Mouse (Mus musculus) megakaryocyte, embryonic 14.5 days (primary cell): ENCODE data around the gene Arhgef18. TPM values are rescaled to one million over a fixed set of nuclear protein-coding genes. Genes with fewer than 3 reads are reported as not detected.
A peak's percentile ranks its signal among the peaks of the same experiment; 100 is the strongest.

ENCODE experiments used
- H3K27me3 ChIP-seq: replicated peaks from 2 replicates; pipeline ENCODE3; 2012; ENCODE audit warnings: inconsistent platforms
- H3K36me3 ChIP-seq: replicated peaks from 2 replicates; pipeline ENCODE3; 2012; ENCODE audit warnings: low read length, inconsistent platforms, mixed read lengths
- H3K4me1 ChIP-seq: 2 replicates; pipeline ENCODE4 v1.6.1; 2012; ENCODE audit warnings: inconsistent platforms
- H3K4me3 ChIP-seq: replicated peaks from 2 replicates; pipeline ENCODE3; 2012; ENCODE audit warnings: moderate library complexity, mild to moderate bottlenecking, inconsistent platforms
- H3K9me3 ChIP-seq: 2 replicates; pipeline ENCODE4 v1.6.1; 2012; ENCODE audit warnings: inconsistent platforms
- FLI1 ChIP-seq: IDR thresholded peaks from 2 replicates; pipeline ENCODE4 v1.6.1; 2012; ENCODE audit warnings: low read length, inconsistent platforms, mixed read lengths
- GATA1 ChIP-seq: IDR thresholded peaks from 3 replicates; pipeline ENCODE4 v1.6.1; 2012; ENCODE audit warnings: mixed read lengths, low read length, inconsistent platforms, borderline replicate concordance
- polyA plus RNA-seq: library from polyadenylated mRNA; stranded (reverse); fragments of >175 nt; gene quantifications from 2 replicates; pipeline ENCODE4 v1.2.3, GENCODE M21; 2012; ENCODE audit warnings: low replicate concordance; ENCODE audit not compliant: insufficient read depth

The Arhgef18 gene
- polyA plus RNA-seq, 1 experiment = 16.0 TPM

DNA sequence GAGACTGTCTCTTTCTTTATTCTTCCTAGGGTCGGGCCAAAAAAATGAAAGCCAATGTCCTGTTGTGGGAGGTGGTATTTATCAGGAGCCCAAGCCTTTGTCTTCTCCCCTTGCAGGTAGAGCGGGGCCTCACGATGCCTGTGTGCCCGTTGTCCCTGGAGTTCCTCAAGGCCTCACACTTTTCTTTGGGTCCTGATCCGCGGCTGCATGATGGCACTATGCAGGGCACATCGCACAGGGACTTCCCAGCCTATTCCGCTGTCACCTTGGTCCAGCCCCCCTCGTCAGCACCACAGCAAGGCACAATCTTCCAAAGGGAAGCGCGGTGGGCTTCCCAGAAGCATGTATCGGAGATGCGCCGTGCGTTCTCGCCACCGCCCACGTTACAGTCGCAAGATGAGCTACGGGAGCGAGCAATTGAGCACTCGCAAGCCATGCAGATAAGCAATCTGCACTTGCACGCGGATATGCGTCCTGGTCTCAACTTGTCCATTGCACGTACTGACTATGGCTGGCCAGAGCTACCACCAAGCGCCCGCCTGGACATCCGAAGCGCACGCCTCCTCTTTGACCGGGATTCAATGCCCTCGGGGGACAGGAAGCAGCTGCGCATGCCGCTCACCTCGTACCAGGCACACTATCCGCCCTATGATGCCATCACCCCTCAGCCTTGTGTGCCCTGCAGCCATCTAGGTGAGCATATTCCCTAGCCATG is 83.1 kb downstream of the Arhgef18 start:
- H3K9me3 ChIP-seq = no peaks in the 10 kb centered on the region
- H3K4me3 ChIP-seq = peak overlapping the region; percentile 82
- H3K4me1 ChIP-seq = peaks cover 14% of the 10 kb centered on the region
- TF ChIP-seq FLI1 (no peak), GATA1 (no peak)
- H3K27me3 ChIP-seq = peaks cover 35% of the 10 kb centered on the region
- H3K36me3 ChIP-seq = no peaks in the 10 kb centered on the region

DNA sequence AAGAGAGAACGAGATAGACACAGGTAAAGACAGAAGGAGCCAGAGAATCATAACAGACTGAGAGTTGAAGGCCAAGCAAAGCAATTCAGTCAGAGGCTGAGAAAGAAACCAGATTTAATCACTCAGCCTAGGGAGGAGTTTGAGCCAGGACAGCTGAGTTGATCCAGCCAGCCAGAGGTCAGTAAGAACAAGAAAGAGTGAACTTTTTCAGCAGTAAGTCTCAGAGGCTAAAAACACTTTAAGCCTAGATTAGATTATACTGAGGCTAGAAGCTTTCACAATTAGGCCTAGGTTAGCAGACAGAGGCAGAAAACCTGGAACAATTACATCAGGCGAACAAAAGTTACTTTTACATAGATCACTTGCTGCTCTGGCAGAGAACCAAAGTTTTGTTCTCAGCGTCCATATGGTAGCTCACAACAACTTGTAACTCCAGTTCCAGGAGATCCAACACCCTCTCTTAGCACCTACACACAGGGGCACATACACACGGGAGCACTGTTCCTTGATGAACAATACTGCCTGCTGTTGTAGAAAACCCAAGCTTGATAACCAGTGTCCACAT is 87.5 kb downstream of the Arhgef18 start:
- Histone ChIP-seq H3K9me3 (no peaks in the 10 kb centered on the region), H3K4me1 (peaks cover 38% of the 10 kb centered on the region), H3K27me3 (peaks cover 34% of the 10 kb centered on the region), H3K4me3 (no peak overlapping the region), H3K36me3 (no peaks in the 10 kb centered on the region)
- no peak for TF ChIP-seq GATA1

- Histone ChIP-seq H3K4me1 (peaks cover 33% of the 10 kb centered on the region), H3K4me3 (peak overlapping the region; percentile 50)
- TF ChIP-seq FLI1 (no peak), GATA1 (no peak)
Measured at GRCm38 (mm10) chr8:3481605-3482004, 88.8 kb downstream of the Arhgef18 start.

DNA sequence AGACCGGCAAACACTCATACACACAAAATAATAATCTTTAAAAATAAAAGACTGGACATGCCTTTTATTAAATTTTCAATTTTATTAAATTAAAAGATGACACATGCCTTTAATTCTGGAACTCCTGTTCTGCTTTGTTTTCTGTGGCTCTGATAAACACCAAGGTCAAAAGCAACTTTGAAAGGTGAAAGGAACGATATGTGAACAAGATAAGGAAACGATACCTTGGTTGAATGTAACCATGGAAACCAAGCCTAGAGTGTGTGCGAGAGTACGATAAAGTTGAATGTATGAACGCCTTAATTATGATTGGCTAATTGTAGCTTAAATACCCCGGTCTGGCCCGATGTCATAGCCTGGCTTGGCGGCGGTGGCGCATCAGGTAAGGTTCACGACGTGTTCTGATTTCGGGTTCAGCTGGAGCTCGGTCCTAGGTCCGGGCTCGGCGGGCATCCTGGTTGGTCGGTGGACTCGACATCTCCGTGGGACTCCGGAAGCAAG is 89.5 kb downstream of the Arhgef18 start:
- peaks cover 32% of the 10 kb centered on the region for H3K4me1 ChIP-seq
- H3K9me3 ChIP-seq = no peaks in the 10 kb centered on the region
- no peaks in the 10 kb centered on the region for H3K36me3 ChIP-seq
- H3K27me3 ChIP-seq = peaks cover 27% of the 10 kb centered on the region
- TF ChIP-seq FLI1 = no peak
- TF ChIP-seq GATA1 = no peak
- no peak overlapping the region for H3K4me3 ChIP-seq

More at GRCm38 (mm10) chr8:3481605-3482004, 88.8 kb downstream of the Arhgef18 start:
- peaks cover 24% of the 10 kb centered on the region for H3K27me3 ChIP-seq
- no peaks in the 10 kb centered on the region for H3K36me3 ChIP-seq
- no peaks in the 10 kb centered on the region for H3K9me3 ChIP-seq

GRCm38 (mm10) chr8:3483546-3483945 is 90.7 kb downstream of the Arhgef18 start:
- Histone ChIP-seq H3K27me3 (peaks cover 16% of the 10 kb centered on the region), H3K36me3 (no peaks in the 10 kb centered on the region), H3K4me3 (no peak overlapping the region), H3K4me1 (peaks cover 28% of the 10 kb centered on the region), H3K9me3 (no peaks in the 10 kb centered on the region)
- TF ChIP-seq FLI1 (no peak), GATA1 (no peak)

DNA sequence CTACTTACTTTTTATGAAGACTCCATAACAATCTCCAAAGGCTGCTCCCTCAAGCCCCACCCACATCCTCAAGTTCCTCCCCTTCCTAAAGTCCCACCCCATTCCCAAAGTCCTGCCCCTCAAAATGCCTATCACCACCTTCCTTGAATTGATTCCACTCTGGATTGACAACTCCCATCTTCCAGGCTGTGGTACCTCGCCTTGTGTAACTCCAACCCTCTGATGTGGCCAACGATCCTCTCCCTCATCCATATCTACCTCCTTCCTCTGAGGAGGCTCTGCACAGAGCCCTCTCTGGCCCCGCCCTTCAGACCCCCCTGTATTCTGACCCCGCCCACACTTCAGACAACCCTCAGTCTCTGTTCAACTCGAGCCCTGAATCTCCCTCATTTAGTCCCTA is 92.4 kb downstream of the Arhgef18 start:
- peaks cover 28% of the 10 kb centered on the region for H3K4me1 ChIP-seq
- no peaks in the 10 kb centered on the region for H3K9me3 ChIP-seq
- H3K27me3 ChIP-seq = peaks cover 7% of the 10 kb centered on the region
- H3K4me3 ChIP-seq = no peak overlapping the region
- TF ChIP-seq GATA1 (no peak), FLI1 (no peak)
- no peaks in the 10 kb centered on the region for H3K36me3 ChIP-seq

DNA sequence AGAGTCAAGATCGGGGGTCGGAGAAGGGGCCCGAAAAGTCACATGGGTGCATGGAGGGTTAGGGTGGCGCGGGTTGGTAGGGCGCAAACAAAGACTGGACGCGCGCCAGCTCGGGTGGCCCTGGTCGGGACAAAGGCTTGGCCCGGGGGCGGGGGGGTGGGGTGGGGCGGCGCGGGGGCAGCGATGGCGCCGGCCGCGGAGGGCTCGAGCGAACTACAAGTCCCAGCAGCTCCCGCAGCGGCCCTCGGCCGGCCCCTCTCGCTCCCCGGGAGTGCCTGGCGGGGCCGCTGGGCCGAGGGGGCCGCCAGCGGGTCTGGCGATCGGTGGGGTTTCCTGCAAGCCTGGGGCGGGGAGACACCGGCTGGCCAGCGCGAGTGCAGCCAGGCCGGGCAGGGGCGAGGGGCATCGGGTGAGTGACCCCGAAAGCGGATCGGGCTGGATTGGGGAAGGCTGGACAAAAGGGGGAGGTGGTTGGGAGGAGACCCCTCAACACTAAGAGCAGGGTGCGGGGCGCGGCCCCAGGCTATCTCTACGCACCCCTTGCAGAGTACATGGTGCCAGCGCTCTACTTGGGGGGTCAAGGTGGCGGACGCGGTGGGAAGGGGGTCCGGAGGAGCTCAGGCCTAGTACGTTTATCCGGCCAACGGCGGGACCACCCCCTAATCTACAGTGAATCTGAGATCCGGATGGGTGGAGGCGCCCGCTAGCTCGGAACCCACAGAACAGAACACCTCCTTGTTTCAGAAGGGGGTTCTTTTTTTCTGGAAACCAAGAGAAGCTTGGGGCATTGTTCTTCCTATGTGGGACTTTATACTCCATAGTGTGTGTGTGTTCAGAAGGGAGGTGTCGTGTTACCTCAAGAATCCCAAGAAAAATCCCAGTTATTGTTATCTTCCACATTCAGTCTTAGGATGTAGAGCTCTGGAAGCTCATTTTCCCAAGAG is 100.4 kb downstream of the Arhgef18 start, which contains the start of gene Zfp358:
Gene Zfp358, plus strand, starts transcription at position 238 of the 944 bp plus-strand sequence.
- H3K4me1 ChIP-seq = peaks cover 26% of the 10 kb centered on the region
- peaks cover 29% of the 10 kb centered on the region for H3K36me3 ChIP-seq
- H3K4me3 ChIP-seq = peak within 1 kb of the TSS; percentile 98
- H3K27me3 ChIP-seq = no peaks in the 10 kb centered on the region
- TF ChIP-seq FLI1 (no peak), GATA1 (no peak)
- H3K9me3 ChIP-seq = peaks cover 7% of the 10 kb centered on the region

- peaks cover 7% of the 10 kb centered on the region for H3K9me3 ChIP-seq
- H3K36me3 ChIP-seq = peaks cover 29% of the 10 kb centered on the region
- peak overlapping the region; percentile 98 for H3K4me3 ChIP-seq
- peaks cover 27% of the 10 kb centered on the region for H3K4me1 ChIP-seq
- H3K27me3 ChIP-seq = no peaks in the 10 kb centered on the region
- TF ChIP-seq GATA1 (no peak), FLI1 (no peak)
Measured at GRCm38 (mm10) chr8:3493845-3494208, 101.0 kb downstream of the Arhgef18 start.

DNA sequence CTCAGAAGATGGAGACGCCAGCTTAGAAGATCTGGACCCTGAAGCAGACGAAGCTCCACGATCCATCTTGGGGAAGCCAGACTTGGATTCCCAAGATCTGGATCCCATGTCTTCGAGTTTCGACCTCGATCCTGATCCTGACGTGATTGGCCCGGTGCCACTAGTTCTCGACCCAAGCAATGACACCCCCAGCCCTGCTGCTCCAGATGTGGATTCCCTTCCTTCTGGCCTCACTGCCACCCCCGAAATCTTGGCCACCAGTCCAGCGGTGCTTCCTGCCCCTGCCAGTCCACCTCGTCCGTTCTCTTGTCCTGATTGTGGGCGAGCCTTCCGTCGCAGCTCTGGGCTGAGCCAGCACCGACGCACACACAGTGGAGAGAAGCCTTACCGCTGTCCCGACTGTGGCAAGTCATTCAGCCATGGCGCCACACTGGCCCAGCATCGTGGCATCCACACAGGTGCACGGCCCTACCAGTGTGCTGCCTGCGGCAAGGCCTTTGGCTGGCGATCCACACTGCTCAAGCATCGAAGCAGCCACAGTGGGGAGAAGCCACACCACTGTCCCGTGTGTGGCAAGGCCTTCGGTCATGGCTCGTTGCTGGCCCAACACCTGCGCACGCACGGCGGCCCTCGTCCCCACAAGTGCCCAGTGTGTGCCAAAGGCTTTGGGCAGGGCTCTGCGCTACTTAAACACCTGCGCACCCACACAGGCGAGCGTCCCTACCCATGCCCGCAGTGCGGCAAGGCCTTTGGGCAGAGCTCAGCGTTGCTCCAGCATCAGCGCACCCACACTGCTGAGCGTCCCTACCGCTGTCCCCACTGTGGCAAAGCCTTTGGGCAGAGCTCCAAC is 103.0 kb downstream of the Arhgef18 start:
- no peak for TF ChIP-seq FLI1
- TF ChIP-seq GATA1 = no peak
- no peaks in the 10 kb centered on the region for H3K27me3 ChIP-seq
- peaks cover 35% of the 10 kb centered on the region for H3K4me1 ChIP-seq
- H3K9me3 ChIP-seq = peaks cover 7% of the 10 kb centered on the region
- H3K4me3 ChIP-seq = peak overlapping the region; percentile 60
- peaks cover 29% of the 10 kb centered on the region for H3K36me3 ChIP-seq
